Mouse (Mus musculus) cerebellum, adult 11-12 months (tissue): ENCODE measurements around the gene Olfr1428.
"Not testable (repeated sequence)": the region's sequence is repeated elsewhere in the genome, so short reads cannot be mapped to it uniquely, and the experiment has no call there.

Source experiments
- DNase-seq: peaks from one replicate; pipeline ENCODE4 v3.0.0; 2022

The Olfr1428 gene

GRCm38 (mm10) chr19:12115797-12116196 lies at the start of gene Olfr1428:
Gene Olfr1428 (minus strand): TSS chr19:12115897.
- no peak for DNase-seq

GRCm38 (mm10) chr19:12145452-12145851 lies 29.8 kb upstream of the Olfr1428 start:
- DNase-seq: no peak

GRCm38 (mm10) chr19:12143356-12143755 lies 27.7 kb upstream of the Olfr1428 start:
- DNase-seq: no peak

- no peak for DNase-seq
These were observed 18.6 kb upstream of the Olfr1428 start for GRCm38 (mm10) chr19:12134289-12134688.

DNA sequence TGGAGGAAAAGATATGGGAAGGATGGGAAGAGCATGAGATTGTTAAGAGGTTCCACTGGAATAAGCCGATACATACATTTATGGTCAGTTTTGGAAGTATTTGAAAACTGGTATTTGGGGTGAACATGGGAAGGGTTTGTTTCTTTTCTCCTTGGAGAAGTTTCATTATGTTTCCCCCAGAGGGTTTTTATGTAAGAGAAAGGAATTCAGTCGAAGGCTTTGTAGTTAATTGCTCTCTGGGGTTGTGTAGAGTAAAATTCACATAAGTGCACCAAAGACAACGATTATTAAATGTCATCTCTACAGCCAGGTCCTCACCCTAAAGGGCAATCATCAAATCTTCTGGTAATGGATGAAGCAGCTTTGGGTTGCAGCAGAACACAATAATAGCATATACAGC lies 7.4 kb upstream of the Olfr1428 start, which contains the start of gene Olfr76:
Olfr76 (minus strand) TSS at position 101 of the 400 bp plus-strand sequence.
- DNase-seq: no peak

DNA sequence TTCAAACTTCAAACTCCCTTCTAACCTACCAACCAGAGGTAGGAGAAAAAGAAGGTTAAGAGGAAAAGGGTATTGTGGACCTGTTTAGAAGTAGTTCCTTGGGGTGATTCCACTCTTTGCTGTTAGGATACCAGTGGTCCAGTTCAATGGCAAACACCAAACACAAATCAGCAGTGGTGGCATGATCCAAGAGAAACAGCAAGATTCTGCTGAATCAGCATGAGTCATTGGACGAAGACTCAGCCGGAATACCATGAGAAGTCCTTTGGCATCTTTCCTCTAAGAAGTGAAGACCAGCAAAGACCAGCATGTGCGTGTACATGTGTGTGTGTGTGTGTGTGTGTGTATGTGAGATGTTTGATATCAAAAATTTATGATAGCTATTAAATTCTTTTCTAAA lies 767 bp upstream of the Olfr1428 start:
- DNase-seq: no peak

GRCm38 (mm10) chr19:12113807-12114206 lies 1.9 kb downstream of the Olfr1428 start:
- no peak for DNase-seq

GRCm38 (mm10) chr19:12104541-12104940 lies 11.2 kb downstream of the Olfr1428 start:
- DNase-seq: no peak

DNA sequence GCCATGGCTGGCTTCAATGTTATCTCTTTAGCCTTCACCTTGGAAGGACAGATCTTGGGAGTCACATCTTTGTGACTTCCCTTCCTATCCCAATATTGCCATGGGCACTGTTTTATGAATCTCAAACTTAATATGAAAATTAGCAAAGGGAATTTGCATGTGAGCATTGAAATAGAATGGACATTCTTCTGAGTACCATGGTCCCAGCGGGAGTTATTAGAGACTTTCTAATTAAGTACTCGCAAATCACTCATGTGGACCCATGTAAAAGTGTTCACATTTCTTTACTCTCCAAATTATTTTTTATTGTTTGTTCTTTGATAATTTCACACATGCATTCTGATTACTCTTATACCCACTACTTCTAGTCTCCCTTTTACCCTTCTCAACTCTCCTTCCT lies 12.5 kb downstream of the Olfr1428 start, which contains the start of gene Olfr1427:
Olfr1427 (minus strand) TSS at position 101 of the 400 bp plus-strand sequence.
- no peak for DNase-seq

DNA sequence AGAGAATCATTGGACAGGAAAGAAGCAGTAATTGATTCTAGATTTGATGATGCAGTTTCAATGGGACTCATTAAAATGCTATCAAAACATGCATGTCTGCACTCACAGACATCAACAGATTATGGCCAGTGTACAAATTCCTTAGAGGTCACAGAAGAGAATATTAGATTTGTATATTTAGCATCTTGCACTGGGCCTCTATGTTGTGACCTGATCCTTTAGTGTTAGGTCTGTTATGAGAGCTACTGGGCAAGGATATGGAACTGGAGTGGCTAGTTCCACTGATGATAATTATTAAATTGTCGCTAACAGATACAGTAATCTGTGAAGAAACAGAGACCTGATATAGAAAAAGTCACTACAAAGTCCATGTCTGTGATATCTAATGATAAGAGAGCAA lies 23.8 kb downstream of the Olfr1428 start, which contains the start of gene Olfr1426:
Olfr1426 (minus strand) TSS at position 101 of the 400 bp plus-strand sequence.
- DNase-seq: no peak

GRCm38 (mm10) chr19:12077631-12078030 lies 38.1 kb downstream of the Olfr1428 start, which contains the start of gene Olfr1425:
Gene Olfr1425 (minus strand): TSS chr19:12077731.
- not testable (repeated sequence) for DNase-seq

DNA sequence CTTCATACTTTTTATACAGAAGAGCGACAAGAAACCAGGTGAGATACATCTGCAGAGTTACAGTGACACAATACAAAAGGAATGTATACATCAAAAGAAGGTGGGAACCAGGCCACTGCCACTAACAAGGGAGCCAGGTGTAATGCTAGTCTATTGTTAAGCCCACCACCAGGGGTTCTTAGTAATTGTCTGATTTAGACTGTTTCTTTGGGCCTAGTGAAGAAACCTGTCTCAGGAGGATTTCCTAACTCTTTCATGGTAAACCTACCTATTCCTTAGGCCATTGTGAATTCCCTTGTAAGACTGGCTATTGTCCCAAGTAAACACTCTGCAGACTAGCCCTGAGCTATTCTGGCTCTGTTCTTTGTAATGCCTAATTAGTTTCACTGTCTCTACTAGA lies 46.2 kb downstream of the Olfr1428 start:
- not testable (repeated sequence) for DNase-seq

- DNase-seq: not testable (repeated sequence)
These were observed 47.9 kb downstream of the Olfr1428 start for GRCm38 (mm10) chr19:12067806-12068205.

- DNase-seq: not testable (repeated sequence)
These were observed 53.1 kb downstream of the Olfr1428 start, which contains the start of gene Olfr1424 for GRCm38 (mm10) chr19:12062582-12062981. Gene Olfr1424 (minus strand): TSS chr19:12062682.
